Mouse (Mus musculus): ENCODE measurements around the gene Ppp1r14a.

Ppp1r14a gene

GRCm38 (mm10) chr7:29279924-29280323 lies 9.2 kb upstream of the Ppp1r14a start:
- DNase-seq: no peak

- peak in 1 of 2 experiments; percentile 49 for DNase-seq
These were observed 8.3 kb upstream of the Ppp1r14a start for GRCm38 (mm10) chr7:29280801-29281200.

- DNase-seq: peak; percentile 71 to 77
These were observed 7.7 kb upstream of the Ppp1r14a start, which contains the start of gene Spint2 for GRCm38 (mm10) chr7:29281201-29282073. Gene Spint2 (minus strand): TSS chr7:29281912.

GRCm38 (mm10) chr7:29282074-29282554 lies 7.0 kb upstream of the Ppp1r14a start:
- no peak for DNase-seq

DNA sequence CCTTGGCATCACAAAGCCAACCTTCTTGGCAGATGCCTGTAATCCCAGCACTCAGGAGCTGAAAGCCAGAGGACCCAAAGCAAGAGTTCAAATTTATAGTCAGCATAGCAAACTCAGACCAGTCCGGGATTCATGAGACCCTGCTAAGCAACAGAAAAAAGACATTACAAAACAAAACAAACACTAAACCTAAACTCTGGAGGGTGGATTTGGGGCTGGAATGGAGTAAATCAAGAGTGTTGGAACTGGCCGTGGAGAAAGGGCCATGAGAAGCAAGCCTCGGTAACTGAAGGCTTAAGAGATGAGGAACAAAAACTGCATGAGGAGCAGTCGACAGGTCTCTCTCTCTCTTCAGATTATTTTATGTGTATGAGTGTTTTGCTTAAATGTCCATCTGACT lies 5.2 kb upstream of the Ppp1r14a start:
- no peak for DNase-seq

- no peak for DNase-seq
These were observed 4.6 kb upstream of the Ppp1r14a start for GRCm38 (mm10) chr7:29284523-29284922.

GRCm38 (mm10) chr7:29287481-29287880 lies 1.6 kb upstream of the Ppp1r14a start:
- no peak for DNase-seq

DNA sequence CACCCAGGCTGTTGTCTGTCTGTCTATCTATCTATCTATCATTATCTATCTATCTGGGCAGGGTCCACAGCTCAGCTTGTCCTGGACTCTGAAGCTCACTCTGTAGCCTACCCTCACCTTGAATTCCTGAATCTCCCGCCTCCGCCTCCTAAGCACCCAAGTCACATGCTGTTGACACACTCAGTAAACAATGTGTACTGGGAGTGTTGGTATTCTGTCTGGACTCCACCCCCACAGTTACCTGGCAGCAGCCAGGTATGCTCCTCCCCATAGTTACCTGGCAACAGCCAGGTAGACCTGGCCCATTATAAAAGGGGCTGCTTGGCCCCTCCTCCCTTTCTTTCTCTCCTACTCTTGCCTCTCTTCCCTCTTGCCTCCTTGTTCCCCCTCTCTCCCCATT lies 1.0 kb upstream of the Ppp1r14a start:
- no peak for DNase-seq

GRCm38 (mm10) chr7:29289856-29290255 lies 748 bp downstream of the Ppp1r14a start:
- DNase-seq: no peak

- no peak for DNase-seq
These were observed 1.8 kb downstream of the Ppp1r14a start for GRCm38 (mm10) chr7:29290691-29291485.

DNA sequence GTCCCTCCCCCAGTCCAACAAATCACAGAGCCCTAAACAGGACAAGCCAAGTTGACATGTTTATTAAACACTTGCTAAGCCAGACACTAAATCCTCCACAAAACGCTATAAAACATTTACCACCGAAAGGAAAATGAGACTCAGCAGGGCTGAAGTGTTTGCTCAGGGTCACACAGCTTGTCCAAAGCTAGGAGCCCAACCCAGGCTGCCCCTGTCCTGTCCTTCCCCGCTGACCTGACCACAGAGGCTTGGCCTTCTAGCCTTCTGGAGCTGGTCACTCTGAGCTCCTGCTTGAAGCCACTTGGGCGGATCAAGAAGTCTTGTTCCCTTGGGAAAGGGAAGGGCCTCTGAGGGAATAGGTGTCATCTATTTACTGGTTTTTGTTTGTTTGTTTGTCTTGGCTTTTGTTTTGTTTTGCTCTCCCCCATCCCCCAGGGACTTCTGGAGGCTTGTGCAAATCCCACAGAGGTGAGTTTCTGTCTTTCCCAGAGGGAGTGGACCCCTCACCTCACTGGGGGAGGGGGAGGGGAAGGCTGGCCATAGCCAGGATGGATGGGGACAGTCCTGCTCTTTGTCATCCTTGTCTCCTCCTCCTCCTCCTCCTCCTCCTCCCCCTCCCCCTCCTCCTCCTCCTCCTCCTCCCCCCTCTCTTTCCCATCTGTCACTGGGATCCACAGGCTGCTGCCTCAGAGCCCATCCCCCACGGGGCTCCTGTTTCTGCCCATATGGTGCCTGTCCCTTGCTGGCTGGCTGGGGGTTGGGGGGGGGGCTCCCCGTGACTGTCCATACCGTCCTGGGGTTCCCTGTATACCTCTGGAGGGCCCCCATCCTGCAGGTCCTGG lies 2.7 kb downstream of the Ppp1r14a start:
- no peak for DNase-seq

DNA sequence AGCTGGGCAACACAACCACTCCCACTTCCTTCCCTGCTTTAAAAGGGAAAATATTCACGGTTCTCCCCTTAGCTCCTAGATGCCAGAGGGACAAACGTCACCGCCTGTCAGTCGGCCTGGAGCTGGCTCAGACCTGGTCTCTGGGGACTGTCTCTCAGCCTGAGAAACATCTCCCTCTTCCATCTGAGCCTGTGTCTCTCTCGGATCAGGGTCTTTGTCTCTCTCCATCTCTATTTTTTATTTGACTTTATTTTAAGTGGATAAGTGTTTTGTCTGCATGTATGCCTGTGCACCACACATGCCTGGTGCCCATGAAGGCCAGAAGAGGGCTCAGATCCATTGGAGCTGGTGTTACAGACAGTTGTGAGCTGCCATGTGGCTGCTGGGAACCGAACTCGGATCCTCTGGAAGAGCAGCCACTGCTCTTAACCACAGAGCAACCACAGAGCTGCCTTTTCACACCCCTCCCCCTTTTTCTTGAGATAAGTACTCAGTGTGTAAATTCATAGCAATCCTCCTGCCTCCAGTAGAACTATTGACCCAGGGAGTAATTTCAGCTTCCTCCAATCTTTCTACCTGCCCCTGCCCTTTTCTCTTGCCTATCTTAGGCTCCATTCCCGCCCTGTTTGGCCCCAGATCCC lies 3.5 kb downstream of the Ppp1r14a start:
- DNase-seq: no peak

- no peak for DNase-seq
These were observed 4.3 kb downstream of the Ppp1r14a start for GRCm38 (mm10) chr7:29293131-29294065.

DNA sequence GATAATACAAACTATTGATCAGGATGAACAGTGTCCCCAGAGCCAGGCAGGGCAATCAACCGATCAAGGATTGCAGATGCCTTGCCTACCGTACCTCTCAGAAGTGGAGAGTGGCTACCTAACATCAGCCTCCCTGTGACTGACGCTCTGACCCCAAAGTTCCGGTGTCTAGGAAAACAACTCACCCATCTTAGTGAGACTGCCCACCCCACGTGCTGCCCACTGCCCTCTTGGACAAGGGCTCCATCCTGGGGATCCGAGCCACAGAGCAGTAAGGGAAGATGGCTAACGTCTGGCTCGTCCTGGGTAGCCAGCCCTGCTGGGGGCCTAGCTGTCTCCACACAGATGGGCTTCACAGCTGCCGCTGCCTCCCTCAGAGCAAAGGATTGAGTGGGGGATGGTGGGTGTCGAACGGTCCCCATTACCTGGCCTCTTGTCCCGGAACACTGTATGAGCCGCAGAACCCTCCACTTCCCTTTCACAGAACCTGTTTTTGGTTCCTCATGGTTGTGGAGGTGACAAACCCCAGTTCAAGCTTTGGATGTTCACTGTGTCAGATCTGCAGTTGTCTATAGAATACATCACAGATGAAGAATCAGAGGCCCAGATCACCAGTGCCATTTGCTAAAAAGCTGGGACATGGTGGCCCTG lies 5.1 kb downstream of the Ppp1r14a start:
- no peak for DNase-seq

- no peak for DNase-seq
These were observed 6.9 kb downstream of the Ppp1r14a start for GRCm38 (mm10) chr7:29295861-29296647.

DNA sequence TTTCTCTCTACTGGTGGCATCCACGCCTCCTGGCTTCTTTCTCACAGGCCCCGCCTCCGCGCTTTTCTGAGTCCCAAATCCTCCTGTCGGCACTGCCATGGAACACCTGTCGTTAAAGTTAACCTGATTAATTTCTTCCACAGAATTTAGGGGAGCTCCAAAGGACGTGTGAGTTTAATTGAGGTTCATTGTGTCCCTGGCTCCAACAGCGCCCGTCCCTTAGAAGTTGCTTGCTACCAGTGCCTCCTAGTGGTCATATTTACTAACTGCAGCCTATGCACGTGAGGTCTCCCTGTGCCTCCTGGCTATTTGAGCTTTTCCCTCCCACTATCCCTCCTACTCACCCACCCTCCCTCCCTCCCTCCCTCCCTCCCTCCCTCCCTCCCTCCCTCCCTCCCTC lies 7.9 kb downstream of the Ppp1r14a start:
- DNase-seq: no peak

GRCm38 (mm10) chr7:29301127-29301566 lies 12.0 kb downstream of the Ppp1r14a start:
- DNase-seq: no peak

- no peak for DNase-seq
These were observed 13.5 kb downstream of the Ppp1r14a start for GRCm38 (mm10) chr7:29302641-29303040.

DNA sequence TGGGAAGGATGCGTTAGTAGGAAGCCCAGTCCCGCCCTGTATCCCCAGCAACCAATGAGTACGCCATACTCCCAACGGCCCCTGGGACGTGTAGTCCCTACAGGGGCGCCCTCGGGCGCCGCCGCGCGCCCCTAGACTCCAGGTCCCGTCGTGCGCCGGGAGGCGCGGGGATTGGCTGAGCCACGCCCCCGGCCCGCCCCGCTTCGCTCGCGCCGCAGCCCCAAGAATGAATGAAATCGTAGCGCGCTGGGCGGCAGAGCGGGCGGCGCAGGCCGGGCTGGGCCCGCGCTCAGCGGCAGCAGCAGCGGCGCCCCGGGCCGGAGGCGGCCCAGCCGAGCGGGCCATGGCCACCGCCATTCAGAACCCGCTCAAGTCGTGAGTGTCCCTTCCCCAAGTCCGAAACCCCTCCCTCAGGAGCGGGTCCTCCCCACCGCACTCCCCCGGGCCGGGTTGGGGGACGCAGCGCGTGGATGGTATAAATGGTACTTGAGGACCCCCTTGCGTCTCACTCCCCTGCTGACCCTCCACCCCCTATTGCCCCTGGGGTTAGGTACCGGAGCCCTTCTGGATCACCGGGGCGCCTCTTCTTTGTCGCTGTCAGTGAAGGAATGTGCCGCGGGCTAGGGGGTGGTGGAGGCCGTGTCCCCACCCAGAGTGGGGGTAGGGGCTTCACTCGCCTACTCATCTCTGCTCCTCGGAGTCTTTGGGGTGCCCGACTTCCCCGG lies 14.8 kb downstream of the Ppp1r14a start, which contains the start of gene Dpf1:
TSS of gene Dpf1 (plus strand) at position 214 of the 725 bp plus-strand sequence.
- DNase-seq: peak; percentile 64 to 65
